In the genomic region with DNA sequence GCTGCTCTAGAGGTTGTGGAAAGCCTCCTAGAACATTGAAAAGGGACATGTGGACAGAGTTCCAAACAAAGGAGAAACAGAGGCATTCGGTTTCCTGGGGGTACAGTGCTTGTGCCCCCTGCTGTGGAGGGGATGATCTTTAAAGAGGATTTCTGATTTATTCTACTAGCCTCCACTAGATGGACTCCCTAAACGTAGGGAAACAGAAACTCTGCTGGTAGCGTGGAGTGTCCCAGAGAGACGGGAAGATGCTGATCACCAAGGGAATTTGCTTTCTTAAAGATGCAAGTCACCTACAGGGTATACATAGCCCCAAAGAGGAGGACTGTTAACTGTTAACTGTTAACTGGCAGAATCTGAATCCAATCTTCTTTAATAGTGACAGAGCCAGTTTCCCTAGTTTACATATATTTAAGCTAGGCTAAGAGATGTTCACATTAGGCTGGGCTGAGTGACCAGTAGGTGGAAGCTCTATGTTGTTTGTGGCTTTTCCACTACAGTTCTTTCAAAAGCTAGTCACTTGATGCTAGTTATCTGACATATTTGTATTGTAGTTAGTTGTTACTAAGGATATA, we compare ENCODE assay signal across 10 mouse cellular contexts. TPM values are rescaled to one million over a fixed set of nuclear protein-coding genes. Genes with fewer than 3 reads are reported as not detected.
DNase-seq lines count a peak whose midpoint lies in the region; ATAC-seq and TF ChIP-seq lines count a peak whose summit lies in the region.
"Had no signal": no experiment of that assay in that cellular context is flagged by ENCODE, and none has a peak within 500 bp of the region (broad histone marks: within the 10 kb centered on the region; RNA-seq: fewer than 3 reads in every experiment).

No protein-coding gene starts in this region.

- no peak for TF ChIP-seq POLR2A in cerebellum, adult 2 months (IDR thresholded peaks at IDR 0.05; ENCODE audit: borderline replicate concordance, insufficient read depth, low read length)

- 0 out of 2 replicates have a peak, but pooled peaks have one; percentile 56 for ATAC-seq in hindbrain, embryonic 12.5 days (ENCODE audit: low FRiP score)
- no peak for ATAC-seq in hindbrain, embryonic 13.5 days (ENCODE audit: low FRiP score)
- ATAC-seq in lung, postnatal 0 days = no peak
- ATAC-seq in midbrain, embryonic 15.5 days (replicated peaks) = no peak; the same call in 1 of the 2 replicates

- peak; percentile 47; the same call in 1 of the 2 replicates for TF ChIP-seq CTCF in cerebellum, adult 2 months (IDR thresholded peaks at IDR 0.05; ENCODE audit: borderline replicate concordance, insufficient read depth, low read depth, low read length)
- TF ChIP-seq CTCF in lung, postnatal 0 days (IDR thresholded peaks at IDR 0.05) = peak; percentile 74

- 13% methylated on average over 4 of the region's 4 CpGs for WGBS in cerebellum, adult 2 months
- 13% methylated on average over 4 of the region's 4 CpGs for WGBS in hindbrain, embryonic 12.5 days
- WGBS in hindbrain, embryonic 13.5 days = 7% methylated on average over 4 of the region's 4 CpGs
- 12% methylated on average over 4 of the region's 4 CpGs for WGBS in lung, postnatal 0 days
- 12% methylated on average over 4 of the region's 4 CpGs for WGBS in midbrain, embryonic 15.5 days

- no peak overlapping the region for H3K4me2 ChIP-seq in hindbrain, embryonic 12.5 days (replicated peaks)
- H3K4me2 ChIP-seq in hindbrain, embryonic 13.5 days = no peak overlapping the region
- H3K4me2 ChIP-seq in lung, postnatal 0 days (replicated peaks; ENCODE audit: low read depth, low read length) = no peak overlapping the region
- H3K4me2 ChIP-seq in midbrain, embryonic 15.5 days = no peak overlapping the region
- H3K4me2 ChIP-seq: heart, embryonic 15.5 days had no signal

- no peaks in the 10 kb centered on the region for H3K36me3 ChIP-seq in hindbrain, embryonic 12.5 days
- H3K36me3 ChIP-seq in hindbrain, embryonic 13.5 days = no peaks in the 10 kb centered on the region
- no peaks in the 10 kb centered on the region for H3K36me3 ChIP-seq in lung, postnatal 0 days (ENCODE audit: insufficient read depth, low read length)
- no peaks in the 10 kb centered on the region for H3K36me3 ChIP-seq in midbrain, embryonic 15.5 days (replicated peaks)
- H3K36me3 ChIP-seq: heart, embryonic 15.5 days had no signal

- peak in 1 of 2 experiments; percentile 23 for DNase-seq in cerebellum, adult 2 months
- no peak for DNase-seq in cerebellum, adult 9-10 months
- DNase-seq in lung, postnatal 0 days (ENCODE audit: low spot score) = peak; percentile 71
- no peak for DNase-seq in lung, adult 18-20 months
- DNase-seq in retina, postnatal 7 days (ENCODE audit: low read depth, low spot score) = peak; percentile 23

- H3K9me3 ChIP-seq in hindbrain, embryonic 12.5 days (replicated peaks) = no peaks in the 10 kb centered on the region
- H3K9me3 ChIP-seq in hindbrain, embryonic 13.5 days = no peaks in the 10 kb centered on the region
- H3K9me3 ChIP-seq in lung, postnatal 0 days (ENCODE audit: low read length) = no peaks in the 10 kb centered on the region
- H3K9me3 ChIP-seq in midbrain, embryonic 15.5 days = no peaks in the 10 kb centered on the region
- H3K9me3 ChIP-seq: heart, embryonic 15.5 days had no signal

- no peak overlapping the region for H3K9ac ChIP-seq in hindbrain, embryonic 12.5 days
- no peak overlapping the region for H3K9ac ChIP-seq in hindbrain, embryonic 13.5 days
- H3K9ac ChIP-seq in lung, postnatal 0 days (replicated peaks; ENCODE audit: low read depth) = no peak overlapping the region
- no peak overlapping the region for H3K9ac ChIP-seq in midbrain, embryonic 15.5 days
- H3K9ac ChIP-seq: heart, embryonic 15.5 days had no signal

- no peak overlapping the region for H3K27ac ChIP-seq in cerebellum, adult 2 months (ENCODE audit: insufficient read depth, low read length)
- no peak overlapping the region for H3K27ac ChIP-seq in hindbrain, embryonic 12.5 days
- no peak overlapping the region for H3K27ac ChIP-seq in hindbrain, embryonic 13.5 days
- no peak overlapping the region for H3K27ac ChIP-seq in lung, postnatal 0 days (ENCODE audit: low read length)
- H3K27ac ChIP-seq in midbrain, embryonic 15.5 days = no peak overlapping the region
- H3K27ac ChIP-seq: heart, embryonic 15.5 days had no signal

- H3K4me3 ChIP-seq in cerebellum, adult 2 months (replicated peaks; ENCODE audit: insufficient read depth, low read depth, low read length) = no peak overlapping the region
- no peak overlapping the region for H3K4me3 ChIP-seq in hindbrain, embryonic 12.5 days
- H3K4me3 ChIP-seq in hindbrain, embryonic 13.5 days = no peak overlapping the region
- no peak overlapping the region for H3K4me3 ChIP-seq in lung, postnatal 0 days (ENCODE audit: low read depth, low read length)
- no peak overlapping the region for H3K4me3 ChIP-seq in midbrain, embryonic 15.5 days
- H3K4me3 ChIP-seq: erythroblast, embryonic 14.5 days; heart, embryonic 15.5 days had no signal

- H3K27me3 ChIP-seq in cerebellum, adult 2 months (ENCODE audit: control insufficient read depth, insufficient read depth, low read length) = no peaks in the 10 kb centered on the region
- H3K27me3 ChIP-seq in hindbrain, embryonic 12.5 days = 0 out of 2 replicates have a peak, but pooled peaks cover 2% of the 10 kb centered on the region
- H3K27me3 ChIP-seq in hindbrain, embryonic 13.5 days = no peaks in the 10 kb centered on the region
- no peaks in the 10 kb centered on the region for H3K27me3 ChIP-seq in lung, postnatal 0 days (replicated peaks; ENCODE audit: insufficient read depth, low read length)
- 0 out of 2 replicates have a peak, but pooled peaks cover under 1% of the 10 kb centered on the region for H3K27me3 ChIP-seq in midbrain, embryonic 15.5 days (replicated peaks)

- no peak for TF ChIP-seq EP300 in lung, postnatal 0 days (IDR thresholded peaks at IDR 0.05)

- no peaks in the 10 kb centered on the region for H3K4me1 ChIP-seq in cerebellum, adult 2 months (ENCODE audit: control insufficient read depth, insufficient read depth, low read length)
- H3K4me1 ChIP-seq in hindbrain, embryonic 12.5 days = 0 out of 2 replicates have a peak, but pooled peaks cover 2% of the 10 kb centered on the region
- no peaks in the 10 kb centered on the region for H3K4me1 ChIP-seq in hindbrain, embryonic 13.5 days (replicated peaks)
- H3K4me1 ChIP-seq in lung, postnatal 0 days (ENCODE audit: insufficient read depth, low read depth, low read length) = peaks cover 6% of the 10 kb centered on the region; the same call in 1 of the 2 replicates
- H3K4me1 ChIP-seq in midbrain, embryonic 15.5 days = no peaks in the 10 kb centered on the region

RNA-seq across cellular contexts. Expression of gene Uchl1, which starts 34.6 kb away (rescaled TPM):
- polyA plus RNA-seq in cerebellum, adult 2 months (2012; rRNA removed) = 709 and 904 TPM in 2 replicates
- 592 and 600 TPM in 2 replicates for polyA plus RNA-seq in hindbrain, embryonic 12.5 days (2016; fragmentation: Nextera tagmentation; extraction: Ambion mirVana)
- 1,231 and 1,258 TPM in 2 replicates for polyA plus RNA-seq in hindbrain, embryonic 13.5 days (2015; fragmentation: Nextera tagmentation; extraction: Ambion mirVana)
- polyA plus RNA-seq in lung, postnatal 0 days (2015; fragmentation: Nextera tagmentation; extraction: Ambion mirVana) = 18.3 and 18.8 TPM in 2 replicates
- polyA plus RNA-seq in midbrain, embryonic 15.5 days (2015; fragmentation: Nextera tagmentation; extraction: Ambion mirVana) = 1,755 and 1,834 TPM in 2 replicates
- polyA plus RNA-seq: erythroblast, embryonic 14.5 days had no signal

RNA-seq across cellular contexts. Expression of gene Limch1, which starts 35.1 kb away (rescaled TPM):
- polyA plus RNA-seq in cerebellum, adult 2 months (2012; rRNA removed) = 66.2 and 68.1 TPM in 2 replicates
- 64.0 and 64.9 TPM in 2 replicates for polyA plus RNA-seq in hindbrain, embryonic 12.5 days (2016; fragmentation: Nextera tagmentation; extraction: Ambion mirVana)
- polyA plus RNA-seq in hindbrain, embryonic 13.5 days (2015; fragmentation: Nextera tagmentation; extraction: Ambion mirVana) = 49.0 and 52.0 TPM in 2 replicates
- polyA plus RNA-seq in lung, postnatal 0 days (2015; fragmentation: Nextera tagmentation; extraction: Ambion mirVana) = 368 and 398 TPM in 2 replicates
- polyA plus RNA-seq in midbrain, embryonic 15.5 days (2015; fragmentation: Nextera tagmentation; extraction: Ambion mirVana) = 47.6 and 51.1 TPM in 2 replicates
- polyA plus RNA-seq: erythroblast, embryonic 14.5 days had no signal

Comparison
In these comparisons a context has a peak if more than half of its experiments do, and no peak if none do; other contexts are left out.
1. DNase-seq: peak in lung, postnatal 0 days (single experiment) and retina, postnatal 7 days (single experiment); none in cerebellum, adult 9-10 months (single experiment) and lung, adult 18-20 months (0 of 2).
2. RNA of gene Uchl1, which starts 34.6 kb away (polyA plus RNA-seq): 1,755 to 1,834 TPM in midbrain, embryonic 15.5 days, 1,231 to 1,258 TPM in hindbrain, embryonic 13.5 days, 709 to 904 TPM in cerebellum, adult 2 months and 592 to 600 TPM in hindbrain, embryonic 12.5 days; 18.3 to 18.8 TPM in lung, postnatal 0 days; every median in the first group is over 10 times any median in the second.